Mouse (Mus musculus) myocyte (in vitro differentiated cells): ENCODE data around the gene Gm20388. TPM values are rescaled to one million over a fixed set of nuclear protein-coding genes. Genes with fewer than 3 reads are reported as not detected.

Experiments
- H3K27me3 ChIP-seq: one replicate; pipeline ENCODE4 v1.6.1; 2011; ENCODE audit not compliant: control insufficient read depth, insufficient read depth, insufficient read length
- H3K36me3 ChIP-seq: one replicate; pipeline ENCODE4 v1.6.1; 2011; ENCODE audit not compliant: control insufficient read depth, insufficient read depth
- H3K4me2 ChIP-seq: one replicate; pipeline ENCODE4 v1.6.1; 2011; ENCODE audit warnings: low read depth, control low read depth
- H3K4me3 ChIP-seq: one replicate; pipeline ENCODE4 v1.5.1; 2011; ENCODE audit warnings: mild to moderate bottlenecking, control low read depth, moderate library complexity
- H3K79me2 ChIP-seq: one replicate; pipeline ENCODE4 v1.6.1; 2011; ENCODE audit not compliant: control insufficient read depth, insufficient read depth
- H3ac ChIP-seq: one replicate; pipeline ENCODE4 v1.6.1; 2011; ENCODE audit not compliant: control insufficient read depth, insufficient read length
- CEBPB ChIP-seq: IDR thresholded peaks from 2 replicates; pipeline ENCODE4 v1.6.1; 2011; ENCODE audit warnings: mild to moderate bottlenecking, moderate library complexity; ENCODE audit not compliant: poor library complexity, insufficient read depth, severe bottlenecking
- E2F4 ChIP-seq: IDR thresholded peaks from one replicate; pipeline ENCODE4 v1.6.1; 2011; ENCODE audit warnings: mild to moderate bottlenecking, control low read depth, moderate library complexity; ENCODE audit not compliant: insufficient read depth
- MAX ChIP-seq: IDR thresholded peaks from one replicate; pipeline ENCODE4 v1.6.1; 2011; ENCODE audit warnings: low read depth, mild to moderate bottlenecking, control low read depth
- MYOD1 ChIP-seq, 3 experiments: IDR thresholded peaks; one replicate each; pipeline ENCODE4 v1.6.1; 2011; ENCODE audit warnings: control low read depth in 2 of 3, low read depth in 2 of 3, mild to moderate bottlenecking in 2 of 3, moderate library complexity in 1 of 3; ENCODE audit not compliant: insufficient read length in 2 of 3, control insufficient read depth in 1 of 3
- MYOG ChIP-seq, 3 experiments: IDR thresholded peaks; one replicate each; pipeline ENCODE4 v1.6.1; 2011; ENCODE audit warnings: control low read depth in 2 of 3, low read depth in 2 of 3, mild to moderate bottlenecking in 2 of 3; ENCODE audit not compliant: insufficient read length in 2 of 3, control insufficient read depth in 1 of 3, insufficient read depth in 1 of 3
- POLR2A ChIP-seq: IDR thresholded peaks from one replicate; pipeline ENCODE4 v1.6.1; 2011; ENCODE audit warnings: low read depth, mild to moderate bottlenecking, control low read depth, moderate library complexity; ENCODE audit not compliant: insufficient read length
- POLR2AphosphoS2 ChIP-seq: IDR thresholded peaks from one replicate; pipeline ENCODE4 v1.6.1; 2011; ENCODE audit warnings: low read depth, control low read depth; ENCODE audit not compliant: insufficient read length
- REST ChIP-seq: IDR thresholded peaks from one replicate; pipeline ENCODE4 v1.6.1; 2011; ENCODE audit warnings: mild to moderate bottlenecking, control low read depth, moderate library complexity; ENCODE audit not compliant: insufficient read depth, insufficient read length
- SRF ChIP-seq: IDR thresholded peaks from one replicate; pipeline ENCODE4 v1.6.1; 2011; ENCODE audit warnings: low read depth; ENCODE audit not compliant: control insufficient read depth, insufficient read length
- TCF12 ChIP-seq: IDR thresholded peaks from one replicate; pipeline ENCODE4 v1.6.1; 2011; ENCODE audit warnings: mild to moderate bottlenecking, control low read depth; ENCODE audit not compliant: poor library complexity, insufficient read depth, severe bottlenecking
- TCF3 ChIP-seq: IDR thresholded peaks from one replicate; pipeline ENCODE4 v1.6.1; 2011; ENCODE audit warnings: low read depth, control low read depth; ENCODE audit not compliant: insufficient read length
- USF1 ChIP-seq: IDR thresholded peaks from one replicate; pipeline ENCODE4 v1.6.1; 2011; ENCODE audit warnings: low read depth, mild to moderate bottlenecking, control low read depth, moderate library complexity
- polyA plus RNA-seq: library from polyadenylated mRNA; unstranded; fragments of >200 nt; fragmentation: generic; extraction: Trizol; gene quantifications from one replicate; pipeline ENCODE4 v1.2.1, GENCODE M21; 2012; ENCODE audit warnings: missing spikeins

Gm20388 gene
- polyA plus RNA-seq, 1 experiment: 15.3 TPM

- Histone ChIP-seq H3K36me3 (no peaks in the 10 kb centered on the region), H3ac (no peak overlapping the region), H3K79me2 (no peaks in the 10 kb centered on the region), H3K27me3 (peaks cover 84% of the 10 kb centered on the region), H3K4me3 (no peak overlapping the region), H3K4me2 (no peak overlapping the region)
- TF ChIP-seq MYOG (IDR thresholded peaks at IDR 0.05; ENCODE audit: control insufficient read depth in 1 of 3, insufficient read depth in 1 of 3, insufficient read length in 2 of 3, low read depth in 2 of 3) (no peak), USF1 (no peak), E2F4 (no peak), TCF12 (no peak), POLR2AphosphoS2 (no peak), MAX (no peak), POLR2A (no peak), CEBPB (no peak), REST (no peak), MYOD1 (IDR thresholded peaks at IDR 0.05; ENCODE audit: control insufficient read depth in 1 of 3, insufficient read length in 2 of 3, low read depth in 2 of 3) (no peak), SRF (no peak), TCF3 (no peak)
Observed at GRCm38 (mm10) chr8:121729754-121730153, 1819.1 kb downstream of the Gm20388 start.

GRCm38 (mm10) chr8:121730170-121730569 lies 1819.5 kb downstream of the Gm20388 start:
- H3K4me3 ChIP-seq: no peak overlapping the region
- no peak overlapping the region for H3ac ChIP-seq
- H3K79me2 ChIP-seq: no peaks in the 10 kb centered on the region
- H3K4me2 ChIP-seq: no peak overlapping the region
- TF ChIP-seq MYOD1 (IDR thresholded peaks at IDR 0.05; ENCODE audit: control insufficient read depth in 1 of 3, insufficient read length in 2 of 3, low read depth in 2 of 3) (no peak), SRF (no peak), POLR2AphosphoS2 (no peak), USF1 (no peak), REST (no peak)
- no peaks in the 10 kb centered on the region for H3K36me3 ChIP-seq
- H3K27me3 ChIP-seq: peaks cover 80% of the 10 kb centered on the region

- no peak overlapping the region for H3K4me2 ChIP-seq
- H3ac ChIP-seq: no peak overlapping the region
- TF ChIP-seq POLR2AphosphoS2 (no peak), POLR2A (no peak), TCF3 (no peak), SRF (no peak), USF1 (no peak), TCF12 (no peak), CEBPB (no peak), MYOD1 (IDR thresholded peaks at IDR 0.05; ENCODE audit: control insufficient read depth in 1 of 3, insufficient read length in 2 of 3, low read depth in 2 of 3) (no peak), MAX (no peak), MYOG (IDR thresholded peaks at IDR 0.05; ENCODE audit: control insufficient read depth in 1 of 3, insufficient read depth in 1 of 3, insufficient read length in 2 of 3, low read depth in 2 of 3) (no peak), REST (no peak), E2F4 (no peak)
- no peaks in the 10 kb centered on the region for H3K36me3 ChIP-seq
- H3K4me3 ChIP-seq: no peak overlapping the region
- peaks cover 77% of the 10 kb centered on the region for H3K27me3 ChIP-seq
- no peaks in the 10 kb centered on the region for H3K79me2 ChIP-seq
Observed at GRCm38 (mm10) chr8:121730646-121731045, 1820.0 kb downstream of the Gm20388 start.

GRCm38 (mm10) chr8:121731060-121731459 lies 1820.4 kb downstream of the Gm20388 start:
- H3K36me3 ChIP-seq: no peaks in the 10 kb centered on the region
- no peak overlapping the region for H3ac ChIP-seq
- no peaks in the 10 kb centered on the region for H3K79me2 ChIP-seq
- peaks cover 73% of the 10 kb centered on the region for H3K27me3 ChIP-seq
- no peak overlapping the region for H3K4me2 ChIP-seq
- no peak for TF ChIP-seq E2F4
- TF ChIP-seq POLR2A: no peak
- TF ChIP-seq USF1: no peak
- TF ChIP-seq MYOG (IDR thresholded peaks at IDR 0.05; ENCODE audit: control insufficient read depth in 1 of 3, insufficient read depth in 1 of 3, insufficient read length in 2 of 3, low read depth in 2 of 3): no peak
- no peak for TF ChIP-seq TCF3
- TF ChIP-seq SRF: no peak
- no peak for TF ChIP-seq REST
- no peak for TF ChIP-seq CEBPB
- TF ChIP-seq TCF12: no peak
- no peak for TF ChIP-seq MAX
- H3K4me3 ChIP-seq: no peak overlapping the region
